Mouse (Mus musculus): ENCODE results near the gene Sept9. TPM values are rescaled to one million over a fixed set of nuclear protein-coding genes. Genes with fewer than 3 reads are reported as not detected.

The Sept9 gene
- polyA plus RNA-seq, 1 experiment from 2014 or later: 166 TPM

GRCm38 (mm10) chr11:117177303-117177979 is 22.0 kb upstream of the Sept9 start:
- Histone ChIP-seq H3K9ac (no peak overlapping the region), H3K4me1 (replicated peaks) (peaks cover 27% of the 10 kb centered on the region), H3K4me3 (replicated peaks) (no peak overlapping the region), H3K36me3 (no peaks in the 10 kb centered on the region), H3K9me3 (0 out of 2 replicates have a peak, but pooled peaks cover 3% of the 10 kb centered on the region), H3K4me2 (replicated peaks) (no peak overlapping the region), H3K27ac (no peak overlapping the region), H3K27me3 (replicated peaks) (no peaks in the 10 kb centered on the region)
- peak; percentile 87 for ATAC-seq
- 55% methylated on average over 8 of the region's 11 CpGs for WGBS

- WGBS: 81% methylated on average over 5 of the region's 5 CpGs
- H3K4me3 ChIP-seq (replicated peaks): no peak overlapping the region
- 0 out of 2 replicates have a peak, but pooled peaks cover 3% of the 10 kb centered on the region for H3K9me3 ChIP-seq
- no peak overlapping the region for H3K4me2 ChIP-seq (replicated peaks)
- H3K27me3 ChIP-seq (replicated peaks): no peaks in the 10 kb centered on the region
- H3K4me1 ChIP-seq (replicated peaks): peaks cover 24% of the 10 kb centered on the region
- H3K36me3 ChIP-seq: no peaks in the 10 kb centered on the region
- H3K27ac ChIP-seq: no peak overlapping the region
- ATAC-seq: no peak
- no peak overlapping the region for H3K9ac ChIP-seq
Observed at GRCm38 (mm10) chr11:117179902-117180301, 19.6 kb upstream of the Sept9 start.

GRCm38 (mm10) chr11:117182808-117183207 is 16.7 kb upstream of the Sept9 start:
- ATAC-seq: no peak
- no peak overlapping the region for H3K4me2 ChIP-seq (replicated peaks)
- WGBS: 92% methylated on average over 3 of the region's 3 CpGs
- H3K27me3 ChIP-seq (replicated peaks): no peaks in the 10 kb centered on the region
- no peaks in the 10 kb centered on the region for H3K36me3 ChIP-seq
- H3K9ac ChIP-seq: no peak overlapping the region
- no peak overlapping the region for H3K27ac ChIP-seq
- H3K9me3 ChIP-seq: 0 out of 2 replicates have a peak, but pooled peaks cover 3% of the 10 kb centered on the region
- H3K4me3 ChIP-seq (replicated peaks): no peak overlapping the region
- H3K4me1 ChIP-seq (replicated peaks): peaks cover 12% of the 10 kb centered on the region

GRCm38 (mm10) chr11:117183299-117183698 is 16.2 kb upstream of the Sept9 start:
- Histone ChIP-seq H3K9ac (no peak overlapping the region), H3K4me2 (replicated peaks) (no peak overlapping the region), H3K4me3 (replicated peaks) (no peak overlapping the region), H3K4me1 (replicated peaks) (peaks cover 9% of the 10 kb centered on the region), H3K27me3 (replicated peaks) (no peaks in the 10 kb centered on the region), H3K27ac (no peak overlapping the region), H3K9me3 (0 out of 2 replicates have a peak, but pooled peaks cover 3% of the 10 kb centered on the region), H3K36me3 (no peaks in the 10 kb centered on the region)
- WGBS: 72% methylated on average over 3 of the region's 3 CpGs
- ATAC-seq: no peak

GRCm38 (mm10) chr11:117183841-117184240 is 15.6 kb upstream of the Sept9 start:
- no peaks in the 10 kb centered on the region for H3K36me3 ChIP-seq
- H3K4me1 ChIP-seq (replicated peaks): peaks cover 9% of the 10 kb centered on the region
- no peaks in the 10 kb centered on the region for H3K27me3 ChIP-seq (replicated peaks)
- no peak overlapping the region for H3K4me3 ChIP-seq (replicated peaks)
- 80% methylated on average over 5 of the region's 5 CpGs for WGBS
- ATAC-seq: no peak
- no peak overlapping the region for H3K9ac ChIP-seq
- H3K27ac ChIP-seq: no peak overlapping the region
- 0 out of 2 replicates have a peak, but pooled peaks cover 3% of the 10 kb centered on the region for H3K9me3 ChIP-seq
- no peak overlapping the region for H3K4me2 ChIP-seq (replicated peaks)

GRCm38 (mm10) chr11:117185076-117185933 is 14.2 kb upstream of the Sept9 start:
- H3K27me3 ChIP-seq (replicated peaks): no peaks in the 10 kb centered on the region
- peak overlapping the region; percentile 28; the same call in 1 of the 2 replicates for H3K4me2 ChIP-seq (replicated peaks)
- H3K4me3 ChIP-seq (replicated peaks): no peak overlapping the region
- H3K36me3 ChIP-seq: no peaks in the 10 kb centered on the region
- peak overlapping the region; percentile 71 for H3K27ac ChIP-seq
- ATAC-seq: peak; percentile 59; the same call in 1 of the 2 replicates
- H3K9me3 ChIP-seq: 0 out of 2 replicates have a peak, but pooled peaks cover 3% of the 10 kb centered on the region
- H3K4me1 ChIP-seq (replicated peaks): peaks cover 9% of the 10 kb centered on the region
- H3K9ac ChIP-seq: no peak overlapping the region
- 33% methylated on average over 21 of the region's 21 CpGs for WGBS

- 65% methylated on average over 5 of the region's 5 CpGs for WGBS
- H3K9me3 ChIP-seq: no peaks in the 10 kb centered on the region
- ATAC-seq: no peak
Observed at GRCm38 (mm10) chr11:117191524-117191923, 7.9 kb upstream of the Sept9 start.

GRCm38 (mm10) chr11:117194475-117194937 is 5.0 kb upstream of the Sept9 start:
- Histone ChIP-seq H3K9me3 (no peaks in the 10 kb centered on the region), H3K27ac (no peak overlapping the region), H3K4me1 (replicated peaks) (peaks cover 8% of the 10 kb centered on the region), H3K36me3 (no peaks in the 10 kb centered on the region), H3K9ac (no peak overlapping the region), H3K4me3 (replicated peaks) (no peak overlapping the region), H3K4me2 (replicated peaks) (no peak overlapping the region), H3K27me3 (replicated peaks) (0 out of 2 replicates have a peak, but pooled peaks cover 7% of the 10 kb centered on the region)
- 68% methylated on average over 11 of the region's 11 CpGs for WGBS
- peak; percentile 46; the same call in 1 of the 2 replicates for ATAC-seq

More at GRCm38 (mm10) chr11:117191524-117191923, 7.9 kb upstream of the Sept9 start:
- Histone ChIP-seq H3K9ac (no peak overlapping the region), H3K4me1 (replicated peaks) (0 out of 2 replicates have a peak, but pooled peaks cover 4% of the 10 kb centered on the region), H3K36me3 (no peaks in the 10 kb centered on the region), H3K4me2 (replicated peaks) (no peak overlapping the region), H3K27ac (no peak overlapping the region), H3K27me3 (replicated peaks) (no peaks in the 10 kb centered on the region), H3K4me3 (replicated peaks) (no peak overlapping the region)

GRCm38 (mm10) chr11:117195616-117196015 is 3.8 kb upstream of the Sept9 start:
- no peak overlapping the region for H3K4me3 ChIP-seq (replicated peaks)
- peaks cover 15% of the 10 kb centered on the region for H3K4me1 ChIP-seq (replicated peaks)
- H3K4me2 ChIP-seq (replicated peaks): no peak overlapping the region
- H3K9me3 ChIP-seq: no peaks in the 10 kb centered on the region
- H3K9ac ChIP-seq: no peak overlapping the region
- ATAC-seq: no peak
- H3K27me3 ChIP-seq (replicated peaks): 0 out of 2 replicates have a peak, but pooled peaks cover 9% of the 10 kb centered on the region
- no peak overlapping the region for H3K27ac ChIP-seq
- H3K36me3 ChIP-seq: no peaks in the 10 kb centered on the region
- WGBS: 88% methylated on average over 6 of the region's 6 CpGs

- Histone ChIP-seq H3K9me3 (no peaks in the 10 kb centered on the region), H3K4me2 (replicated peaks) (no peak overlapping the region), H3K27ac (no peak overlapping the region), H3K27me3 (replicated peaks) (0 out of 2 replicates have a peak, but pooled peaks cover 10% of the 10 kb centered on the region), H3K4me1 (replicated peaks) (peaks cover 24% of the 10 kb centered on the region), H3K36me3 (no peaks in the 10 kb centered on the region), H3K4me3 (replicated peaks) (no peak overlapping the region), H3K9ac (no peak overlapping the region)
- 79% methylated on average over 7 of the region's 7 CpGs for WGBS
- ATAC-seq: no peak
Observed at GRCm38 (mm10) chr11:117196681-117197080, 2.8 kb upstream of the Sept9 start.

GRCm38 (mm10) chr11:117198122-117198521 is 1.3 kb upstream of the Sept9 start:
- ATAC-seq: no peak

GRCm38 (mm10) chr11:117201846-117202245 is 2.4 kb downstream of the Sept9 start:
- no peak overlapping the region for H3K4me3 ChIP-seq (replicated peaks)
- H3K4me2 ChIP-seq (replicated peaks): no peak overlapping the region
- H3K4me1 ChIP-seq (replicated peaks): peaks cover 27% of the 10 kb centered on the region
- H3K9me3 ChIP-seq: no peaks in the 10 kb centered on the region
- H3K36me3 ChIP-seq: no peaks in the 10 kb centered on the region
- ATAC-seq: no peak
- no peak overlapping the region for H3K27ac ChIP-seq
- no peak overlapping the region for H3K9ac ChIP-seq
- H3K27me3 ChIP-seq (replicated peaks): 0 out of 2 replicates have a peak, but pooled peaks cover 13% of the 10 kb centered on the region
- WGBS: 88% methylated on average over 12 of the region's 12 CpGs

More at GRCm38 (mm10) chr11:117198122-117198521, 1.3 kb upstream of the Sept9 start:
- no peaks in the 10 kb centered on the region for H3K9me3 ChIP-seq
- no peak overlapping the region for H3K9ac ChIP-seq
- no peak overlapping the region for H3K4me2 ChIP-seq (replicated peaks)
- H3K4me3 ChIP-seq (replicated peaks): no peak overlapping the region
- no peak overlapping the region for H3K27ac ChIP-seq
- H3K36me3 ChIP-seq: no peaks in the 10 kb centered on the region
- peaks cover 24% of the 10 kb centered on the region for H3K4me1 ChIP-seq (replicated peaks)
- WGBS: 88% methylated on average over 5 of the region's 5 CpGs
- H3K27me3 ChIP-seq (replicated peaks): 0 out of 2 replicates have a peak, but pooled peaks cover 13% of the 10 kb centered on the region
